Comparison of ENCODE assay signal across 8 mouse cellular contexts in genomic region chr14:120336380-120336779, GRCm38 (mm10).
A peak's percentile ranks its signal among the peaks of the same experiment; 100 is the strongest.
DNase-seq lines count a peak whose midpoint lies in the region; ATAC-seq and TF ChIP-seq lines count a peak whose summit lies in the region.

No protein-coding gene starts in this region.

- H3K4me3 ChIP-seq in intestine, postnatal 0 days (ENCODE audit: low read depth, low read length), result no peak overlapping the region

- peaks cover 12% of the 10 kb centered on the region for H3K36me3 ChIP-seq in intestine, postnatal 0 days (ENCODE audit: control insufficient read depth, insufficient read depth)

- peaks cover 21% of the 10 kb centered on the region; the same call in 1 of the 2 replicates for H3K4me1 ChIP-seq in intestine, postnatal 0 days (replicated peaks; ENCODE audit: control insufficient read depth, insufficient read depth, low read length)

- ATAC-seq in intestine, postnatal 0 days, result 0 out of 2 replicates have a peak, but pooled peaks have one; percentile 25

- H3K27ac ChIP-seq in intestine, postnatal 0 days (ENCODE audit: low read depth, low read length), result 0 out of 2 replicates have a peak overlapping the region, but pooled peaks have one; percentile 81

- no peaks in the 10 kb centered on the region for H3K27me3 ChIP-seq in intestine, postnatal 0 days (replicated peaks; ENCODE audit: control insufficient read depth, insufficient read depth, low read length)

- WGBS in intestine, postnatal 0 days, result 28% methylated on average over 7 of the region's 7 CpGs

- intact Hi-C loops in left cerebral cortex, postnatal 36 days (cut with DNase I), result no loop called here

- no peak overlapping the region for H3K4me2 ChIP-seq in intestine, postnatal 0 days (replicated peaks; ENCODE audit: low read depth)

- H3K9ac ChIP-seq in intestine, postnatal 0 days (ENCODE audit: low read depth, low read length), result no peak overlapping the region

- TF ChIP-seq CTCF in intestine, postnatal 0 days (IDR thresholded peaks at IDR 0.05; ENCODE audit: low read depth), result no peak

- H3K9me3 ChIP-seq in intestine, postnatal 0 days (ENCODE audit: control insufficient read depth), result no peaks in the 10 kb centered on the region

- DNase-seq in cerebellum, adult 11-12 months, result peak; percentile 46
- DNase-seq in cerebellum, adult 11 months, result no peak
- DNase-seq in NIH3T3 (ENCODE audit: low read depth), result peak; percentile 57
- peak; percentile 72 to 82 for DNase-seq in gastrocnemius, adult 8-10 months (ENCODE audit: low spot score in 2 of 2)
- DNase-seq in ovary, postnatal 14 days (ENCODE audit: low spot score), result peak; percentile 21
- DNase-seq in left cerebral cortex, postnatal 36 days (ENCODE audit: low spot score in 2 of 2), result no peak
- no peak for DNase-seq in spleen, postnatal 4 days (ENCODE audit: low spot score in 2 of 2)

Comparison
In these comparisons a context has a peak if more than half of its experiments do, and no peak if none do; other contexts are left out.
1. DNase-seq: peak in cerebellum, adult 11-12 months (single experiment), NIH3T3 (single experiment), gastrocnemius, adult 8-10 months (2 of 2) and ovary, postnatal 14 days (single experiment); none in cerebellum, adult 11 months (single experiment), left cerebral cortex, postnatal 36 days (0 of 2) and spleen, postnatal 4 days (0 of 2).